Mouse (Mus musculus) liver, embryonic 14.5 days (tissue): Measurements from ENCODE around the gene Gm5105. TPM values are rescaled to one million over a fixed set of nuclear protein-coding genes. Genes with fewer than 3 reads are reported as not detected.

Experiments
- ATAC-seq: fragments of 200-750 bp; cut with Nextera tagmentation; 2 replicates; pipeline ENCODE4 v1.8.0; 2017; ENCODE audit warnings: moderate number of reproducible peaks, mild to moderate bottlenecking, moderate library complexity; ENCODE audit not compliant: insufficient read depth
- DNase-seq, 3 experiments: peaks; one replicate each; pipeline ENCODE4 v3.0.0-alpha.2; 2012 to 2013; ENCODE audit warnings: low read depth in 3 of 3, low spot score in 3 of 3
- H3K27ac ChIP-seq: fragments of 300-500 bp; sonication (generic); 2 replicates; pipeline ENCODE4 v1.5.1; 2014; ENCODE audit warnings: moderate library complexity, mild to moderate bottlenecking, control low read depth, inconsistent platforms
- H3K27me3 ChIP-seq: fragments of 300-500 bp; sonication (generic); 2 replicates; pipeline ENCODE4 v1.6.1; 2014; ENCODE audit warnings: mild to moderate bottlenecking, low read length, moderate library complexity; ENCODE audit not compliant: control insufficient read depth, insufficient read depth
- H3K36me3 ChIP-seq: fragments of 300-500 bp; sonication (generic); replicated peaks from 2 replicates; pipeline ENCODE4 v1.6.1; 2014; ENCODE audit warnings: low read depth; ENCODE audit not compliant: control insufficient read depth, insufficient read depth
- H3K4me1 ChIP-seq, 2 experiments: fragments of 200-500 bp in 1 of 2; fragments of 300-500 bp in 1 of 2; sonication (generic) in 1 of 2; replicated peaks; 2 replicates each; pipeline ENCODE4 v1.6.1; 2012 to 2014; ENCODE audit warnings: antibody characterized with exemption in 1 of 2, inconsistent platforms in 1 of 2, low read length in 1 of 2; ENCODE audit not compliant: control insufficient read depth in 2 of 2, insufficient read depth in 2 of 2
- H3K4me2 ChIP-seq: fragments of 300-500 bp; sonication (generic); 2 replicates; pipeline ENCODE4 v1.6.1; 2014; ENCODE audit warnings: low read depth, mild to moderate bottlenecking, control low read depth, moderate library complexity
- H3K4me3 ChIP-seq, 2 experiments: fragments of 200-500 bp in 1 of 2; fragments of 300-500 bp in 1 of 2; sonication (generic) in 1 of 2; 2 replicates each; pipeline ENCODE4 v1.5.1; 2012 to 2014; ENCODE audit warnings: low read depth in 2 of 2, low read length in 2 of 2, mild to moderate bottlenecking in 2 of 2, control low read depth in 1 of 2, inconsistent platforms in 1 of 2, moderate library complexity in 1 of 2; ENCODE audit not compliant: insufficient read depth in 1 of 2
- H3K9ac ChIP-seq: fragments of 300-500 bp; sonication (generic); replicated peaks from 2 replicates; pipeline ENCODE4 v1.6.1; 2014; ENCODE audit warnings: mild to moderate bottlenecking, control low read depth, moderate library complexity
- H3K9me3 ChIP-seq: fragments of 300-500 bp; sonication (generic); 2 replicates; pipeline ENCODE4 v1.6.1; 2016; ENCODE audit warnings: low read length, mixed read lengths; ENCODE audit not compliant: control insufficient read depth
- CTCF ChIP-seq: IDR thresholded peaks from 2 replicates; pipeline ENCODE4 v1.5.1; 2016; ENCODE audit warnings: antibody characterized with exemption, low read depth, control low read depth
- EP300 ChIP-seq: IDR thresholded peaks from 2 replicates; pipeline ENCODE4 v1.6.1; 2016; ENCODE audit warnings: antibody characterized with exemption, low read depth
- WGBS: fragments of 180-500 bp; shearing (Covaris S2); extraction: QIAGEN DNeasy Blood & Tissue Kit; methylation state at CpG from one replicate; pipeline ENCODE4 v1.1.7; 2014; ENCODE audit not compliant: insufficient replicate concordance; 5-methylcytosine and 5-hydroxymethylcytosine counted together
- polyA plus RNA-seq, 2 experiments: library from polyadenylated mRNA; depleted of rRNA in 1 of 2; stranded (reverse) in 1 of 2; unstranded in 1 of 2; fragments of >200 nt; fragmentation: Nextera tagmentation in 1 of 2; extraction: Ambion mirVana in 1 of 2; gene quantifications; 2 replicates each; pipeline versions ENCODE4 v1.2.1 to v1.2.3; 2012 to 2014

The Gm5105 gene
- polyA plus RNA-seq, 2 experiments: not detected

GRCm38 (mm10) chr3:138016810-138017209 lies 50.4 kb downstream of the Gm5105 start:
- Histone ChIP-seq H3K4me3 (no peak overlapping the region), H3K27me3 (no peaks in the 10 kb centered on the region), H3K4me1 (no peaks in the 10 kb centered on the region), H3K9ac (no peak overlapping the region), H3K4me2 (no peak overlapping the region), H3K36me3 (no peaks in the 10 kb centered on the region), H3K27ac (no peak overlapping the region), H3K9me3 (no peaks in the 10 kb centered on the region)
- DNase-seq (no peak), ATAC-seq (no peak)
- TF ChIP-seq CTCF (no peak), EP300 (no peak)
- 85% methylated on average over 12 of the region's 12 CpGs for WGBS

DNA sequence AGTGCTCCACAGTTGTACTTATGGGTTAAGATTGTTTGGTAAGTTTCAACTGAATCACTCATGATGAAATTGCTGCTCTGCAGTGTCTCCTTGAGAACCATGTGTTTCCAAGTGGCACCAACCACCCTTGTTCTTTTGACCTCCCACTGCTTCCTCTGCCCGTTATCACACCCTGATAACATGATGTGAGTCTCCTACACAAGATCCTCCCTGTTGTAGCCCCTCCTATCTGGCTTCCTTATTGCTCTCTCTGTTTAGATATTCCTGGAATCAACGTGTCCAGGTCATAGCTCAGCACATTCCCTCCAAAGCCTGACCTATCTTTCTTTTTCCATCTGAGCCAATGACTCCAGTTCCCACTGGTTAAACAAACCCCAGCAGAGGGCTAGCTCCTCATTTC lies 52.5 kb downstream of the Gm5105 start:
- WGBS: 13% methylated on average over 2 of the region's 2 CpGs
- no peak for TF ChIP-seq EP300
- no peak for TF ChIP-seq CTCF
- H3K27ac ChIP-seq: no peak overlapping the region

GRCm38 (mm10) chr3:138012351-138012750 lies 54.8 kb downstream of the Gm5105 start:
- no peak overlapping the region for H3K9ac ChIP-seq
- H3K36me3 ChIP-seq: no peaks in the 10 kb centered on the region
- H3K4me1 ChIP-seq: no peaks in the 10 kb centered on the region
- DNase-seq (no peak), ATAC-seq (no peak)
- H3K4me3 ChIP-seq: no peak overlapping the region
- no peak overlapping the region for H3K27ac ChIP-seq
- TF ChIP-seq EP300: no peak
- TF ChIP-seq CTCF: no peak
- no peaks in the 10 kb centered on the region for H3K9me3 ChIP-seq
- H3K4me2 ChIP-seq: peak overlapping the region; percentile 26; the same call in 1 of the 2 replicates
- WGBS: 28% methylated on average over 4 of the region's 4 CpGs
- no peaks in the 10 kb centered on the region for H3K27me3 ChIP-seq

More for the DNA sequence above, 52.5 kb downstream of the Gm5105 start:
- Histone ChIP-seq H3K9ac (no peak overlapping the region), H3K4me1 (no peaks in the 10 kb centered on the region), H3K4me2 (no peak overlapping the region), H3K4me3 (no peak overlapping the region), H3K9me3 (no peaks in the 10 kb centered on the region), H3K36me3 (no peaks in the 10 kb centered on the region), H3K27me3 (no peaks in the 10 kb centered on the region)
- ATAC-seq (no peak), DNase-seq (no peak)

- no peak for DNase-seq
- Histone ChIP-seq H3K36me3 (no peaks in the 10 kb centered on the region), H3K4me1 (no peaks in the 10 kb centered on the region), H3K27me3 (no peaks in the 10 kb centered on the region), H3K4me2 (no peak overlapping the region), H3K9ac (no peak overlapping the region), H3K4me3 (no peak overlapping the region), H3K9me3 (no peaks in the 10 kb centered on the region), H3K27ac (no peak overlapping the region)
- 60% methylated on average over 6 of the region's 6 CpGs for WGBS
- TF ChIP-seq EP300 (no peak), CTCF (no peak)
- no peak for ATAC-seq
Observed at GRCm38 (mm10) chr3:138008152-138008551, 59.0 kb downstream of the Gm5105 start.

- 45% methylated on average over 3 of the region's 3 CpGs for WGBS
- DNase-seq (no peak), ATAC-seq (no peak)
- H3K9ac ChIP-seq: no peak overlapping the region
- no peak overlapping the region for H3K27ac ChIP-seq
- TF ChIP-seq EP300: no peak
- no peak for TF ChIP-seq CTCF
- no peaks in the 10 kb centered on the region for H3K27me3 ChIP-seq
- no peak overlapping the region for H3K4me3 ChIP-seq
- no peaks in the 10 kb centered on the region for H3K36me3 ChIP-seq
- H3K4me1 ChIP-seq: no peaks in the 10 kb centered on the region
- no peaks in the 10 kb centered on the region for H3K9me3 ChIP-seq
- H3K4me2 ChIP-seq: no peak overlapping the region
Observed at GRCm38 (mm10) chr3:138006896-138007295, 60.3 kb downstream of the Gm5105 start.
